7 mouse cellular contexts compared by ENCODE assay signal in genomic region chr7:44466888-44467311, GRCm38 (mm10). TPM values are rescaled to one million over a fixed set of nuclear protein-coding genes. Genes with fewer than 3 reads are reported as not detected.
A peak's percentile ranks its signal among the peaks of the same experiment; 100 is the strongest.
DNase-seq lines count a peak whose midpoint lies in the region; ATAC-seq lines count a peak whose summit lies in the region.

No protein-coding gene starts in this region.

- no peak overlapping the region for H3K9ac ChIP-seq in kidney, embryonic 14.5 days (ENCODE audit: low read depth, low read length)
- H3K9ac ChIP-seq in embryonic facial prominence, embryonic 15.5 days, result no peak overlapping the region
- H3K9ac ChIP-seq in hindbrain, embryonic 14.5 days, result no peak overlapping the region
- H3K9ac ChIP-seq in midbrain, embryonic 14.5 days (replicated peaks; ENCODE audit: low read length), result no peak overlapping the region; the same call in 1 of the 2 replicates

- H3K4me3 ChIP-seq in kidney, embryonic 14.5 days (ENCODE audit: low read length), result peak overlapping the region; percentile 69; the same call in 1 of the 2 replicates
- H3K4me3 ChIP-seq in embryonic facial prominence, embryonic 15.5 days (replicated peaks), result peak overlapping the region; percentile 86; the same call in 1 of the 2 replicates
- H3K4me3 ChIP-seq in hindbrain, embryonic 14.5 days (replicated peaks; ENCODE audit: low read length), result no peak overlapping the region
- no peak overlapping the region for H3K4me3 ChIP-seq in midbrain, embryonic 14.5 days (replicated peaks; ENCODE audit: low read depth, low read length)

- no peaks in the 10 kb centered on the region for H3K36me3 ChIP-seq in kidney, embryonic 14.5 days (ENCODE audit: control insufficient read depth, insufficient read depth, low read length)
- H3K36me3 ChIP-seq in embryonic facial prominence, embryonic 15.5 days, result peaks cover 4% of the 10 kb centered on the region; the same call in 1 of the 2 replicates
- H3K36me3 ChIP-seq in hindbrain, embryonic 14.5 days (replicated peaks; ENCODE audit: control insufficient read depth, insufficient read depth), result peaks cover 24% of the 10 kb centered on the region
- peaks cover 28% of the 10 kb centered on the region for H3K36me3 ChIP-seq in midbrain, embryonic 14.5 days (ENCODE audit: control insufficient read depth, insufficient read depth, low read length)

- H3K4me1 ChIP-seq in kidney, embryonic 14.5 days (ENCODE audit: control insufficient read depth, insufficient read depth, low read length), result peaks cover 10% of the 10 kb centered on the region
- H3K4me1 ChIP-seq in embryonic facial prominence, embryonic 15.5 days, result peaks cover 28% of the 10 kb centered on the region
- peaks cover 38% of the 10 kb centered on the region for H3K4me1 ChIP-seq in hindbrain, embryonic 14.5 days (replicated peaks; ENCODE audit: control insufficient read depth, insufficient read depth, low read length)
- peaks cover 41% of the 10 kb centered on the region for H3K4me1 ChIP-seq in midbrain, embryonic 14.5 days (ENCODE audit: control insufficient read depth, insufficient read depth, low read length)

- H3K4me2 ChIP-seq in kidney, embryonic 14.5 days (replicated peaks; ENCODE audit: low read depth, low read length), result peak overlapping the region; percentile 62; the same call in 1 of the 2 replicates
- peak overlapping the region; percentile 61 for H3K4me2 ChIP-seq in embryonic facial prominence, embryonic 15.5 days (replicated peaks)
- H3K4me2 ChIP-seq in hindbrain, embryonic 14.5 days (replicated peaks), result no peak overlapping the region
- no peak overlapping the region for H3K4me2 ChIP-seq in midbrain, embryonic 14.5 days (ENCODE audit: low read length)

- 86% methylated on average over 16 of the region's 16 CpGs for WGBS in kidney, embryonic 14.5 days
- WGBS in embryonic facial prominence, embryonic 15.5 days, result 84% methylated on average over 16 of the region's 16 CpGs
- WGBS in hindbrain, embryonic 14.5 days, result 79% methylated on average over 16 of the region's 16 CpGs
- 79% methylated on average over 16 of the region's 16 CpGs for WGBS in midbrain, embryonic 14.5 days

- no peak overlapping the region for H3K27ac ChIP-seq in kidney, embryonic 14.5 days (ENCODE audit: low read depth, low read length)
- H3K27ac ChIP-seq in embryonic facial prominence, embryonic 15.5 days (replicated peaks), result no peak overlapping the region
- peak overlapping the region; percentile 93; the same call in 1 of the 2 replicates for H3K27ac ChIP-seq in hindbrain, embryonic 14.5 days
- H3K27ac ChIP-seq in midbrain, embryonic 14.5 days (replicated peaks; ENCODE audit: low read depth, low read length), result peak overlapping the region; percentile 93

- ATAC-seq in kidney, embryonic 14.5 days (ENCODE audit: low FRiP score, low TSS enrichment), result 0 out of 2 replicates have a peak, but pooled peaks have one; percentile 0
- no peak for ATAC-seq in embryonic facial prominence, embryonic 15.5 days (ENCODE audit: insufficient number of reproducible peaks, low FRiP score, low TSS enrichment, low read depth)
- ATAC-seq in hindbrain, embryonic 14.5 days (ENCODE audit: low FRiP score), result no peak
- ATAC-seq in midbrain, embryonic 14.5 days (ENCODE audit: low FRiP score, low TSS enrichment), result no peak

- no peaks in the 10 kb centered on the region for H3K9me3 ChIP-seq in kidney, embryonic 14.5 days (ENCODE audit: control insufficient read depth, low read length)
- H3K9me3 ChIP-seq in embryonic facial prominence, embryonic 15.5 days (replicated peaks), result no peaks in the 10 kb centered on the region
- H3K9me3 ChIP-seq in hindbrain, embryonic 14.5 days (ENCODE audit: control insufficient read depth, low read length), result no peaks in the 10 kb centered on the region
- H3K9me3 ChIP-seq in midbrain, embryonic 14.5 days (ENCODE audit: control insufficient read depth, low read length), result no peaks in the 10 kb centered on the region

- peaks cover 27% of the 10 kb centered on the region for H3K27me3 ChIP-seq in kidney, embryonic 14.5 days (ENCODE audit: control insufficient read depth, insufficient read depth, low read length)
- peaks cover 27% of the 10 kb centered on the region for H3K27me3 ChIP-seq in embryonic facial prominence, embryonic 15.5 days
- no peaks in the 10 kb centered on the region for H3K27me3 ChIP-seq in hindbrain, embryonic 14.5 days (ENCODE audit: control insufficient read depth, insufficient read depth, low read length)
- H3K27me3 ChIP-seq in midbrain, embryonic 14.5 days (ENCODE audit: control insufficient read depth, insufficient read depth, low read length), result no peaks in the 10 kb centered on the region

- DNase-seq in kidney, adult 18-20 months, result no peak
- no peak for DNase-seq in hindbrain, embryonic 14.5 days (ENCODE audit: low spot score)
- no peak for DNase-seq in midbrain, embryonic 14.5 days
- no peak for DNase-seq in gastrocnemius, postnatal 4 days (ENCODE audit: low spot score in 2 of 2)
- no peak for DNase-seq in adrenal gland, postnatal 4 days (ENCODE audit: low spot score in 2 of 2)

RNA-seq across cellular contexts. Expression of gene Josd2, which starts 0.9 kb away (rescaled TPM):
- 64.9 and 78.9 TPM in 2 replicates for polyA plus RNA-seq in kidney, embryonic 14.5 days (2014; fragmentation: Nextera tagmentation; extraction: Ambion mirVana)
- 121 and 124 TPM in 2 replicates for polyA plus RNA-seq in embryonic facial prominence, embryonic 15.5 days (2015; fragmentation: Nextera tagmentation; extraction: Ambion mirVana)
- 26.9 and 33.4 TPM in 2 replicates for polyA plus RNA-seq in hindbrain, embryonic 14.5 days (2014; fragmentation: Nextera tagmentation; extraction: Ambion mirVana)
- polyA plus RNA-seq in midbrain, embryonic 14.5 days (2014; fragmentation: Nextera tagmentation; extraction: Ambion mirVana), result 27.9 and 32.5 TPM in 2 replicates
- 10 to 100 TPM; 67.2 to 77.6 TPM for total RNA-seq in gastrocnemius, postnatal 4 days (2021)
- 10 to 100 TPM; 40.3 to 48.1 TPM for total RNA-seq in adrenal gland, postnatal 4 days (2021)

RNA-seq across cellular contexts. Expression of gene Aspdh, which starts 1.7 kb away (rescaled TPM):
- 0.88 and 1.6 TPM in 2 replicates for polyA plus RNA-seq in kidney, embryonic 14.5 days (2014; fragmentation: Nextera tagmentation; extraction: Ambion mirVana)
- polyA plus RNA-seq in embryonic facial prominence, embryonic 15.5 days (2015; fragmentation: Nextera tagmentation; extraction: Ambion mirVana), result 0.20 and 0.81 TPM in 2 replicates
- polyA plus RNA-seq in hindbrain, embryonic 14.5 days (2014; fragmentation: Nextera tagmentation; extraction: Ambion mirVana), result 3.4 and 5.1 TPM in 2 replicates
- polyA plus RNA-seq in midbrain, embryonic 14.5 days (2014; fragmentation: Nextera tagmentation; extraction: Ambion mirVana), result 8.6 and 8.9 TPM in 2 replicates
- total RNA-seq in gastrocnemius, postnatal 4 days (2021), result not detected
- total RNA-seq in adrenal gland, postnatal 4 days (2021), result 1 to 10 TPM; 3.2 to 6.2 TPM

RNA-seq across cellular contexts. Expression of gene Emc10, which starts 29.4 kb away (rescaled TPM):
- polyA plus RNA-seq in kidney, embryonic 14.5 days (2014; fragmentation: Nextera tagmentation; extraction: Ambion mirVana), result 122 and 138 TPM in 2 replicates
- polyA plus RNA-seq in embryonic facial prominence, embryonic 15.5 days (2015; fragmentation: Nextera tagmentation; extraction: Ambion mirVana), result 140 and 149 TPM in 2 replicates
- polyA plus RNA-seq in hindbrain, embryonic 14.5 days (2014; fragmentation: Nextera tagmentation; extraction: Ambion mirVana), result 167 and 182 TPM in 2 replicates
- polyA plus RNA-seq in midbrain, embryonic 14.5 days (2014; fragmentation: Nextera tagmentation; extraction: Ambion mirVana), result 152 and 163 TPM in 2 replicates
- total RNA-seq in gastrocnemius, postnatal 4 days (2021), result 10 to 100 TPM; 60.1 to 65.3 TPM
- total RNA-seq in adrenal gland, postnatal 4 days (2021), result 10 to 100 TPM; 84.1 to 90.2 TPM

RNA-seq across cellular contexts. Expression of gene Fam71e1, which starts 29.5 kb away (rescaled TPM):
- 13.2 and 16.6 TPM in 2 replicates for polyA plus RNA-seq in kidney, embryonic 14.5 days (2014; fragmentation: Nextera tagmentation; extraction: Ambion mirVana)
- polyA plus RNA-seq in embryonic facial prominence, embryonic 15.5 days (2015; fragmentation: Nextera tagmentation; extraction: Ambion mirVana), result 12.0 and 14.7 TPM in 2 replicates
- polyA plus RNA-seq in hindbrain, embryonic 14.5 days (2014; fragmentation: Nextera tagmentation; extraction: Ambion mirVana), result 10.9 and 23.8 TPM in 2 replicates
- polyA plus RNA-seq in midbrain, embryonic 14.5 days (2014; fragmentation: Nextera tagmentation; extraction: Ambion mirVana), result 26.8 and 28.6 TPM in 2 replicates
- 1 to 10 TPM; 6.2 to 6.8 TPM for total RNA-seq in gastrocnemius, postnatal 4 days (2021)
- 10 to 100 TPM; 21.6 to 22.7 TPM for total RNA-seq in adrenal gland, postnatal 4 days (2021)

RNA-seq across cellular contexts. Expression of gene Lrrc4b, which starts 38.1 kb away (rescaled TPM):
- 0.50 and 0.70 TPM in 2 replicates for polyA plus RNA-seq in kidney, embryonic 14.5 days (2014; fragmentation: Nextera tagmentation; extraction: Ambion mirVana)
- 1.3 TPM in 2 replicates for polyA plus RNA-seq in embryonic facial prominence, embryonic 15.5 days (2015; fragmentation: Nextera tagmentation; extraction: Ambion mirVana)
- polyA plus RNA-seq in hindbrain, embryonic 14.5 days (2014; fragmentation: Nextera tagmentation; extraction: Ambion mirVana), result 26.4 and 26.5 TPM in 2 replicates
- polyA plus RNA-seq in midbrain, embryonic 14.5 days (2014; fragmentation: Nextera tagmentation; extraction: Ambion mirVana), result 28.4 and 39.0 TPM in 2 replicates
- 1 to 10 TPM; 4.0 to 4.2 TPM for total RNA-seq in gastrocnemius, postnatal 4 days (2021)
- total RNA-seq in adrenal gland, postnatal 4 days (2021), result 10 to 100 TPM; 18.7 to 18.8 TPM

Comparison
In these comparisons a context has a peak if more than half of its experiments do, and no peak if none do; other contexts are left out.
1. H3K27ac ChIP-seq: peak in hindbrain, embryonic 14.5 days (single experiment) and midbrain, embryonic 14.5 days (single experiment); none in kidney, embryonic 14.5 days (single experiment) and embryonic facial prominence, embryonic 15.5 days (single experiment).
2. H3K4me2 ChIP-seq: peak in kidney, embryonic 14.5 days (single experiment) and embryonic facial prominence, embryonic 15.5 days (single experiment); none in hindbrain, embryonic 14.5 days (single experiment) and midbrain, embryonic 14.5 days (single experiment).
3. H3K4me3 ChIP-seq: peak in kidney, embryonic 14.5 days (single experiment) and embryonic facial prominence, embryonic 15.5 days (single experiment); none in hindbrain, embryonic 14.5 days (single experiment) and midbrain, embryonic 14.5 days (single experiment).